Mouse (Mus musculus): ENCODE results near the gene Trnt1.

GRCm38 (mm10) chr6:106793621-106794020, 24.7 kb downstream of the Trnt1 start:
- TF ChIP-seq CTCF (IDR thresholded peaks at IDR 0.05), result no peak
- TF ChIP-seq POLR2A (IDR thresholded peaks at IDR 0.05; ENCODE audit: insufficient read depth, low read depth, low read length), result no peak
